In genomic region chr14:77707279-77707678, GRCm38 (mm10) we compare ENCODE assay signal across 14 mouse cellular contexts.
A peak's percentile ranks its signal among the peaks of the same experiment; 100 is the strongest.
DNase-seq lines count a peak whose midpoint lies in the region; ATAC-seq and TF ChIP-seq lines count a peak whose summit lies in the region.
"Had no signal": no experiment of that assay in that cellular context is flagged by ENCODE, and none has a peak within 500 bp of the region (broad histone marks: within the 10 kb centered on the region; RNA-seq: fewer than 3 reads in every experiment).

No protein-coding gene starts in this region.

- no peak for DNase-seq in frontal cortex, postnatal 14 days (ENCODE audit: low spot score in 2 of 2)
- DNase-seq in kidney, postnatal 0 days (ENCODE audit: low spot score), result peak; percentile 7
- no peak for DNase-seq in kidney, postnatal 10 days
- peak; percentile 55 for DNase-seq in limb, embryonic 11.5 days (ENCODE audit: low spot score)
- DNase-seq: cerebellum, adult 8-10 months; heart, postnatal 14 days; kidney, adult 9 months; retina, postnatal 1 day; thymus, adult 18-20 months had no signal

- no peaks in the 10 kb centered on the region for H3K9me3 ChIP-seq in kidney, postnatal 0 days (replicated peaks; ENCODE audit: low read length)
- H3K9me3 ChIP-seq in limb, embryonic 11.5 days (ENCODE audit: control insufficient read depth, low read length), result no peaks in the 10 kb centered on the region
- no peaks in the 10 kb centered on the region for H3K9me3 ChIP-seq in hindbrain, embryonic 13.5 days
- no peaks in the 10 kb centered on the region for H3K9me3 ChIP-seq in intestine, embryonic 16.5 days (ENCODE audit: control insufficient read depth, low read length)

- WGBS in kidney, postnatal 0 days, result 42% methylated on average over 12 of the region's 12 CpGs
- WGBS in limb, embryonic 11.5 days, result 29% methylated on average over 12 of the region's 12 CpGs
- WGBS in hindbrain, embryonic 13.5 days, result 90% methylated on average over 12 of the region's 12 CpGs
- WGBS in intestine, embryonic 16.5 days, result 74% methylated on average over 12 of the region's 12 CpGs

- peak overlapping the region; percentile 33 for H3K4me2 ChIP-seq in kidney, postnatal 0 days (ENCODE audit: low read length)
- peak overlapping the region; percentile 36 for H3K4me2 ChIP-seq in limb, embryonic 11.5 days (ENCODE audit: low read depth, severe bottlenecking)
- H3K4me2 ChIP-seq in hindbrain, embryonic 13.5 days, result no peak overlapping the region
- H3K4me2 ChIP-seq in intestine, embryonic 16.5 days (ENCODE audit: low read depth, low read length), result no peak overlapping the region

- H3K36me3 ChIP-seq in kidney, postnatal 0 days (ENCODE audit: insufficient read depth, low read length), result no peaks in the 10 kb centered on the region
- H3K36me3 ChIP-seq in limb, embryonic 11.5 days (ENCODE audit: control insufficient read depth, insufficient read depth, low read length), result no peaks in the 10 kb centered on the region
- H3K36me3 ChIP-seq in hindbrain, embryonic 13.5 days, result peaks cover 8% of the 10 kb centered on the region; the same call in 1 of the 2 replicates
- no peaks in the 10 kb centered on the region for H3K36me3 ChIP-seq in intestine, embryonic 16.5 days (ENCODE audit: control insufficient read depth, insufficient read depth, low read length)

- 0 out of 2 replicates have a peak, but pooled peaks cover 3% of the 10 kb centered on the region for H3K4me1 ChIP-seq in kidney, postnatal 0 days (replicated peaks; ENCODE audit: insufficient read depth, low read length)
- H3K4me1 ChIP-seq in brown adipose tissue, adult 24 weeks (ENCODE audit: control insufficient read depth, insufficient read depth, insufficient read length, low read length), result no peaks in the 10 kb centered on the region
- peaks cover 7% of the 10 kb centered on the region; the same call in 1 of the 2 replicates for H3K4me1 ChIP-seq in limb, embryonic 11.5 days (ENCODE audit: control insufficient read depth, insufficient read depth, low read length)
- H3K4me1 ChIP-seq in hindbrain, embryonic 13.5 days (replicated peaks), result no peaks in the 10 kb centered on the region
- no peaks in the 10 kb centered on the region for H3K4me1 ChIP-seq in intestine, embryonic 16.5 days (ENCODE audit: control insufficient read depth, insufficient read depth, low read length)

- no peak overlapping the region for H3K27ac ChIP-seq in kidney, postnatal 0 days
- H3K27ac ChIP-seq in brown adipose tissue, adult 24 weeks (replicated peaks; ENCODE audit: low read depth, low read length), result no peak overlapping the region
- H3K27ac ChIP-seq in limb, embryonic 11.5 days (replicated peaks; ENCODE audit: low read depth, low read length), result no peak overlapping the region
- H3K27ac ChIP-seq in hindbrain, embryonic 13.5 days, result no peak overlapping the region
- no peak overlapping the region for H3K27ac ChIP-seq in intestine, embryonic 16.5 days (ENCODE audit: low read length)
- H3K27ac ChIP-seq: hindbrain, postnatal 0 days had no signal

- H3K4me3 ChIP-seq in kidney, postnatal 0 days (replicated peaks; ENCODE audit: low read depth, low read length), result no peak overlapping the region
- H3K4me3 ChIP-seq in brown adipose tissue, adult 24 weeks (ENCODE audit: insufficient read depth, low read depth, low read length), result peak overlapping the region; percentile 21
- no peak overlapping the region for H3K4me3 ChIP-seq in limb, embryonic 11.5 days (ENCODE audit: low read depth, low read length)
- H3K4me3 ChIP-seq in hindbrain, embryonic 13.5 days, result no peak overlapping the region
- no peak overlapping the region for H3K4me3 ChIP-seq in intestine, embryonic 16.5 days (ENCODE audit: low read length)

- H3K9ac ChIP-seq in kidney, postnatal 0 days (ENCODE audit: low read depth, low read length), result no peak overlapping the region
- no peak overlapping the region for H3K9ac ChIP-seq in limb, embryonic 11.5 days (ENCODE audit: low read length)
- no peak overlapping the region for H3K9ac ChIP-seq in hindbrain, embryonic 13.5 days
- no peak overlapping the region for H3K9ac ChIP-seq in intestine, embryonic 16.5 days (ENCODE audit: low read depth, low read length)

- ATAC-seq in frontal cortex, adult (ENCODE audit: low TSS enrichment), result peak; percentile 60
- no peak for ATAC-seq in kidney, postnatal 0 days (replicated peaks; ENCODE audit: low FRiP score, low read depth)
- ATAC-seq in limb, embryonic 11.5 days (ENCODE audit: insufficient number of reproducible peaks, low FRiP score, low TSS enrichment, low read depth), result no peak
- no peak for ATAC-seq in hindbrain, embryonic 13.5 days (ENCODE audit: low FRiP score)
- ATAC-seq in intestine, embryonic 16.5 days, result no peak
- ATAC-seq: hindbrain, postnatal 0 days had no signal

- no peaks in the 10 kb centered on the region for H3K27me3 ChIP-seq in kidney, postnatal 0 days (ENCODE audit: insufficient read depth, low read length)
- H3K27me3 ChIP-seq in limb, embryonic 11.5 days (ENCODE audit: control insufficient read depth, insufficient read depth, low read length), result no peaks in the 10 kb centered on the region
- H3K27me3 ChIP-seq in hindbrain, embryonic 13.5 days, result no peaks in the 10 kb centered on the region
- no peaks in the 10 kb centered on the region for H3K27me3 ChIP-seq in intestine, embryonic 16.5 days (replicated peaks; ENCODE audit: control insufficient read depth, insufficient read depth, low read length)

- no peak for TF ChIP-seq CTCF in kidney, postnatal 0 days (IDR thresholded peaks at IDR 0.05; ENCODE audit: low read depth)

Comparison
In these comparisons a context has a peak if more than half of its experiments do, and no peak if none do; other contexts are left out.
1. DNase-seq: peak in kidney, postnatal 0 days (single experiment) and limb, embryonic 11.5 days (single experiment); none in frontal cortex, postnatal 14 days (0 of 2) and kidney, postnatal 10 days (single experiment).
2. H3K4me2 ChIP-seq: peak in kidney, postnatal 0 days (single experiment) and limb, embryonic 11.5 days (single experiment); none in hindbrain, embryonic 13.5 days (single experiment) and intestine, embryonic 16.5 days (single experiment).